In the genomic region with DNA sequence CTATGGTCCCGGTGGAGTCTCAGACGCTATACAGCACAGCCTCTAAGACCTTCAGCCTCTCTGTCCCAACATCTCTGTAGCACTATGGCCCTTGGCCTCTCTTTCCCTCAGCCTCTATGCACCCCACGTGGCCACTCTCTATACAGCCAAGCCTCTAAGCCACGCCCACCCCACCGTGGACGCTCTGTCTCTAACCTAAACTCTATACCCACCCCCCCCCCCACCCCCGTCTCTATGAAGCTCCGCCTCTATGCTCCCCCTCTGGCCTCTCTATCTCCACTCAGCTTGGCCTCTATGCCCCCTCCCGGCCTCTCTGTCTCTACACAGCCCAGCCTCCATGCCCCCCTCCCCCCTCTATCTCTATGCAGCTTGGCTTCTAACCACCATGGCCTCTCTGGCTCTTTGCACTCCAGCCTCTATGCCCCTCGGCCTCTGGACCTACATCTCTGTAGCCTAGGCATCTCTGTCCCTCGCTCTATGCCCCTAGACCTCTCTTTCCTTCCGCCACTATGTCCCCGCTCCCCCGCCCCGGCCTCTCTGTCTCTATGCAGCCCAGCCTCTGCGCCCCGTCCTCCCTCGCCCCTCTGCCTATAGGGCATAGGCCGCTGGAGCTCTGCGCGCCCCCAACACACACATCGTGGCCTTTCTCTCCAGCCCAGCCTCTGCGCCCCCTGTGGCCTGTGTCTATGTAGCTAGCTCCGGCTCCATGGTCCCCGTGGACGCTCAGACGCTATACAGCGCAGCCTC, we compare ENCODE assay signal across 8 mouse cellular contexts. TPM values are rescaled to one million over a fixed set of nuclear protein-coding genes. Genes with fewer than 3 reads are reported as not detected.
A peak's percentile ranks its signal among the peaks of the same experiment; 100 is the strongest.
DNase-seq lines count a peak whose midpoint lies in the region; ATAC-seq and TF ChIP-seq lines count a peak whose summit lies in the region.

No protein-coding gene starts in this region.

- H3K4me1 ChIP-seq in forebrain, postnatal 0 days (ENCODE audit: insufficient read depth) = no peaks in the 10 kb centered on the region
- H3K4me1 ChIP-seq in intestine, embryonic 15.5 days (replicated peaks) = no peaks in the 10 kb centered on the region
- H3K4me1 ChIP-seq in liver, adult 2 months (ENCODE audit: control insufficient read depth, insufficient read depth, low read length) = no peaks in the 10 kb centered on the region
- H3K4me1 ChIP-seq in midbrain, embryonic 16.5 days (ENCODE audit: control insufficient read depth, insufficient read depth, low read length) = 0 out of 2 replicates have a peak, but pooled peaks cover 4% of the 10 kb centered on the region

- TF ChIP-seq POLR2A in liver, adult 2 months (IDR thresholded peaks at IDR 0.05; ENCODE audit: extremely low read depth, insufficient read depth, low read length) = no peak

- no peaks in the 10 kb centered on the region for H3K79me2 ChIP-seq in liver, adult 2 months (ENCODE audit: control insufficient read depth, insufficient read depth, low read length)

- H3K4me3 ChIP-seq in forebrain, postnatal 0 days (ENCODE audit: low read depth, low read length) = peak overlapping the region; percentile 38
- H3K4me3 ChIP-seq in intestine, embryonic 15.5 days (replicated peaks) = peak overlapping the region; percentile 39
- H3K4me3 ChIP-seq in liver, adult 2 months (ENCODE audit: insufficient read depth, low read depth, low read length) = peak overlapping the region; percentile 66
- peak overlapping the region; percentile 43 for H3K4me3 ChIP-seq in midbrain, embryonic 16.5 days (ENCODE audit: low read depth, low read length)

- intact Hi-C loops in heart, postnatal 25 days (cut with DNase I) = no loop called here

- H3K27me3 ChIP-seq in forebrain, postnatal 0 days (ENCODE audit: insufficient read depth, low read length) = no peaks in the 10 kb centered on the region
- no peaks in the 10 kb centered on the region for H3K27me3 ChIP-seq in intestine, embryonic 15.5 days (replicated peaks)
- no peaks in the 10 kb centered on the region for H3K27me3 ChIP-seq in liver, adult 2 months (ENCODE audit: control insufficient read depth, insufficient read depth, low read length)
- no peaks in the 10 kb centered on the region for H3K27me3 ChIP-seq in midbrain, embryonic 16.5 days (ENCODE audit: control insufficient read depth, insufficient read depth, low read depth, low read length)

- H3K36me3 ChIP-seq in forebrain, postnatal 0 days (ENCODE audit: insufficient read depth) = no peaks in the 10 kb centered on the region
- no peaks in the 10 kb centered on the region for H3K36me3 ChIP-seq in intestine, embryonic 15.5 days
- no peaks in the 10 kb centered on the region for H3K36me3 ChIP-seq in liver, adult 2 months (ENCODE audit: control insufficient read depth, insufficient read depth, low read length)
- H3K36me3 ChIP-seq in midbrain, embryonic 16.5 days (ENCODE audit: control insufficient read depth, insufficient read depth, low read length) = no peaks in the 10 kb centered on the region

- WGBS in forebrain, postnatal 0 days = 36% methylated on average over 28 of the region's 28 CpGs
- 19% methylated on average over 26 of the region's 28 CpGs for WGBS in intestine, embryonic 15.5 days
- 3% methylated on average over 21 of the region's 28 CpGs for WGBS in liver, adult 2 months
- 29% methylated on average over 28 of the region's 28 CpGs for WGBS in midbrain, embryonic 16.5 days

- peak; percentile 92 for DNase-seq in heart, adult 11 months
- no peak for DNase-seq in heart, postnatal 25 days (ENCODE audit: low spot score)
- peak; percentile 85 for DNase-seq in cerebellum, adult 9-10 months
- peak; percentile 69 for DNase-seq in forebrain, postnatal 0 days
- DNase-seq in liver, adult 2 months (ENCODE audit: extremely low read depth, low read depth, low spot score) = peak; percentile 15
- peak; percentile 62 to 79 for DNase-seq in spleen, postnatal 4 days (ENCODE audit: low spot score in 2 of 2)

- H3K9me3 ChIP-seq in forebrain, postnatal 0 days (ENCODE audit: low read length) = no peaks in the 10 kb centered on the region
- H3K9me3 ChIP-seq in intestine, embryonic 15.5 days = no peaks in the 10 kb centered on the region
- no peaks in the 10 kb centered on the region for H3K9me3 ChIP-seq in midbrain, embryonic 16.5 days (replicated peaks; ENCODE audit: control insufficient read depth, low read length, poor library complexity, severe bottlenecking)

- peak; percentile 76 for ATAC-seq in forebrain, postnatal 0 days
- ATAC-seq in intestine, embryonic 15.5 days = peak; percentile 77
- peak; percentile 88 for ATAC-seq in midbrain, embryonic 16.5 days

- peak overlapping the region; percentile 81 for H3K27ac ChIP-seq in forebrain, postnatal 0 days (ENCODE audit: low read depth, low read length)
- H3K27ac ChIP-seq in intestine, embryonic 15.5 days = peak overlapping the region; percentile 66
- H3K27ac ChIP-seq in liver, adult 2 months (replicated peaks; ENCODE audit: insufficient read depth, low read depth, low read length) = no peak overlapping the region
- peak overlapping the region; percentile 86 for H3K27ac ChIP-seq in midbrain, embryonic 16.5 days (ENCODE audit: low read length)

- peak overlapping the region; percentile 54 for H3K9ac ChIP-seq in forebrain, postnatal 0 days
- peak overlapping the region; percentile 32; the same call in 1 of the 2 replicates for H3K9ac ChIP-seq in intestine, embryonic 15.5 days
- H3K9ac ChIP-seq in liver, adult 2 months (ENCODE audit: low read depth, low read length) = peak overlapping the region; percentile 62
- H3K9ac ChIP-seq in midbrain, embryonic 16.5 days (ENCODE audit: low read depth, low read length) = peak overlapping the region; percentile 58

- peak; percentile 34 for TF ChIP-seq CTCF in forebrain, postnatal 0 days (IDR thresholded peaks at IDR 0.05; ENCODE audit: low read depth)
- peak; percentile 42 for TF ChIP-seq CTCF in liver, adult 2 months (IDR thresholded peaks at IDR 0.05; ENCODE audit: low read depth, low read length)

- peak overlapping the region; percentile 57 for H3K4me2 ChIP-seq in forebrain, postnatal 0 days (ENCODE audit: low read depth)
- peak overlapping the region; percentile 68 for H3K4me2 ChIP-seq in intestine, embryonic 15.5 days (replicated peaks)
- peak overlapping the region; percentile 63 for H3K4me2 ChIP-seq in midbrain, embryonic 16.5 days (ENCODE audit: low read length)

RNA-seq across cellular contexts. Expression of gene Las1l, which starts 11.3 kb away (rescaled TPM):
- total RNA-seq in heart, postnatal 25 days (2021) = 10 to 100 TPM; 36.7 to 36.8 TPM
- total RNA-seq in forebrain, postnatal 0 days (2014; rRNA removed) = 33.3 and 51.2 TPM in 2 replicates
- 33.1 and 54.4 TPM in 2 replicates for polyA plus RNA-seq in forebrain, postnatal 0 days (2015; fragmentation: Nextera tagmentation; extraction: Ambion mirVana)
- polyA plus RNA-seq in intestine, embryonic 15.5 days (2015; fragmentation: Nextera tagmentation; extraction: Ambion mirVana) = 60.0 and 68.2 TPM in 2 replicates
- total RNA-seq in liver, adult 2 months (2014; rRNA removed) = 23.0 and 23.4 TPM in 2 replicates
- 9.0 and 9.2 TPM in 2 replicates for polyA plus RNA-seq in liver, adult 2 months (2012; rRNA removed)
- 127 and 131 TPM in 2 replicates for polyA plus RNA-seq in midbrain, embryonic 16.5 days (2015; fragmentation: Nextera tagmentation; extraction: Ambion mirVana)
